Mouse (Mus musculus) embryonic facial prominence, embryonic 11.5 days (tissue): Measurements from ENCODE around the gene Bcl2l1. TPM values are rescaled to one million over a fixed set of nuclear protein-coding genes. Genes with fewer than 3 reads are reported as not detected.
A peak's percentile ranks its signal among the peaks of the same experiment; 100 is the strongest.

ENCODE experiments used
- ATAC-seq: fragments of 200-750 bp; cut with Nextera tagmentation; replicated peaks from 2 replicates; pipeline ENCODE4 v1.8.0; 2017; ENCODE audit warnings: low read depth; ENCODE audit not compliant: insufficient number of reproducible peaks, low FRiP score, low TSS enrichment
- DNase-seq: peaks from one replicate; pipeline ENCODE4 v3.0.0-alpha.2; 2015; ENCODE audit warnings: low spot score
- H3K27ac ChIP-seq: fragments of 300-500 bp; sonication (generic); replicated peaks from 2 replicates; pipeline ENCODE4 v1.5.1; 2014; ENCODE audit warnings: mild to moderate bottlenecking, low read depth, low read length, control low read depth
- H3K27me3 ChIP-seq: fragments of 300-500 bp; sonication (generic); 2 replicates; pipeline ENCODE4 v1.6.1; 2014; ENCODE audit warnings: mild to moderate bottlenecking, low read length, moderate library complexity, mixed read lengths; ENCODE audit not compliant: control insufficient read depth, insufficient read depth
- H3K36me3 ChIP-seq: fragments of 300-500 bp; sonication (generic); replicated peaks from 2 replicates; pipeline ENCODE4 v1.6.1; 2014; ENCODE audit warnings: low read depth, mild to moderate bottlenecking, low read length, moderate library complexity, mixed read lengths; ENCODE audit not compliant: control insufficient read depth, insufficient read depth
- H3K4me1 ChIP-seq: fragments of 300-500 bp; sonication (generic); 2 replicates; pipeline ENCODE4 v1.6.1; 2014; ENCODE audit warnings: low read length, mixed read lengths; ENCODE audit not compliant: control insufficient read depth, insufficient read depth
- H3K4me2 ChIP-seq: fragments of 300-500 bp; sonication (generic); 2 replicates; pipeline ENCODE4 v1.6.1; 2014; ENCODE audit warnings: low read depth, mild to moderate bottlenecking, control low read depth, low read length, moderate library complexity
- H3K4me3 ChIP-seq: fragments of 300-500 bp; sonication (generic); 2 replicates; pipeline ENCODE4 v1.5.1; 2014; ENCODE audit warnings: low read depth, low read length, control low read depth
- H3K9ac ChIP-seq: fragments of 300-500 bp; sonication (generic); replicated peaks from 2 replicates; pipeline ENCODE4 v1.6.1; 2014; ENCODE audit warnings: mild to moderate bottlenecking, control low read depth, low read length
- H3K9me3 ChIP-seq: fragments of 300-500 bp; sonication (generic); replicated peaks from 2 replicates; pipeline ENCODE4 v1.6.1; 2016; ENCODE audit warnings: mild to moderate bottlenecking, low read length, inconsistent platforms, mixed read lengths; ENCODE audit not compliant: control insufficient read depth
- WGBS: fragments of 180-500 bp; shearing (Covaris S2); extraction: QIAGEN DNeasy Blood & Tissue Kit; methylation state at CpG from one replicate; pipeline ENCODE4 v1.1.7; 2014; 5-methylcytosine and 5-hydroxymethylcytosine counted together
- polyA plus RNA-seq: library from polyadenylated mRNA; unstranded; fragments of >200 nt; fragmentation: Nextera tagmentation; extraction: Ambion mirVana; gene quantifications from 2 replicates; pipeline ENCODE4 v1.2.1, GENCODE M21; 2014

Bcl2l1 gene
- polyA plus RNA-seq, 1 experiment from 2014 or later: 100 TPM

GRCm38 (mm10) chr2:152805111-152805490 lies 26.4 kb downstream of the Bcl2l1 start:
- H3K9me3 ChIP-seq: no peaks in the 10 kb centered on the region
- WGBS: 51% methylated on average over 5 of the region's 5 CpGs
- H3K27me3 ChIP-seq: no peaks in the 10 kb centered on the region
- no peak overlapping the region for H3K9ac ChIP-seq
- no peak for DNase-seq
- no peak overlapping the region for H3K4me2 ChIP-seq
- peak overlapping the region; percentile 41 for H3K27ac ChIP-seq
- H3K36me3 ChIP-seq: no peaks in the 10 kb centered on the region
- H3K4me1 ChIP-seq: peaks cover 8% of the 10 kb centered on the region
- no peak for ATAC-seq
- H3K4me3 ChIP-seq: no peak overlapping the region

DNA sequence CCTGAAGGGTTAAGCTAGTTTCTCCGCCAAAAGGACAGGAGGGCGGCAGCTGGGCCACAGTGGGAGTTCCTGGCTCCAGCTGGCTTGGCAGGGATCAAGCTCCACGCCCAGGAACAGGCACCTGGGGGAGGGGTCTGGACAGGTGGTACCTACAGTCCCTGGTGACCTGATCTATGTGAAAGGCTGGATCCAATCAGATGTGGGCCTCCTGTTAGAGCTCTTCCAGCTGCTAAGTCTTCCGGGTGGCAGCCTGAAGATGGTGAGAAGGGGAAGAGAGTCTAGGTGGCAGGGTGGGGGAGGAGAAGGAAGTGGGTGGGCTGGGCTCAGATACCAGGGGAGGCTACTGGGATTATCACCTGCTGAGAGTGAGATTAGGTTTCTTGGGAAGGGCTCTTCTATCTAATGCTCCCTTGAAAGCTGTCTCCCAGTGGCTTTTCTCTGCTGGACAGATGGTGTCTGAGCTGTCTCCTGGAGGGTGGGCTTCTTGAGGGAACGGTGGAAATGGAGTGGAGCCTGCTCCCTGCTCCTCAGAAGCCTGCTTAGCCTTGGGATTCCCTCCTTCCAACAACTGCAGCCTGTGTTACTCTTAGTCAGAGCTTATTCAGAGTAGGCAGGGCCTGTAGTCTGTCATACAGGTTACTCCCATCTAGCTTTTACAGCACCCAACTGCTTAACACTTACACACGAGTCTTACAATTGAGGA lies 27.0 kb downstream of the Bcl2l1 start:
- Histone ChIP-seq H3K9ac (no peak overlapping the region), H3K9me3 (no peaks in the 10 kb centered on the region), H3K36me3 (no peaks in the 10 kb centered on the region), H3K4me1 (peaks cover 8% of the 10 kb centered on the region), H3K27ac (peak overlapping the region; percentile 41), H3K27me3 (no peaks in the 10 kb centered on the region), H3K4me3 (no peak overlapping the region), H3K4me2 (no peak overlapping the region)
- peak; percentile 78 for ATAC-seq
- 9% methylated on average over 6 of the region's 6 CpGs for WGBS
- DNase-seq: peak; percentile 55

DNA sequence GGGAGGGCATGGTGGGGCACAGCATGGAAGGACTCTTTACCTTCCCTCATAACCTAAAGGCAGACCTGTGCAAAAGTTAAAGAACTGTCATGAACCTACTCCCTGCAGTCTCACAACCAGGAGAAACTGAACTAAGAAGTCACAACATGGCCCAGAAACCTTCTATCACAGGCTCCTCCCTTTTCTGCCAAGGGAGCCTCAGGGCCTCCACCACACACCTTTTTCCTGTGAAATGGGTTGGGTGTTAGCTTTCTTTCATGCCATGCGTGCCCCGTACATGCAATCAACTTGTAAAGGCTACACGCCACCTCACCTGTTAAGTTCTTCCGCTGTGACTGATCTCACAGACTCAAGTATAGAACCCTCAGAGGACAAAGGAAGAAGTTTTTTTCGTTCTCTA lies 28.4 kb downstream of the Bcl2l1 start:
- Histone ChIP-seq H3K27me3 (no peaks in the 10 kb centered on the region), H3K9me3 (no peaks in the 10 kb centered on the region), H3K4me1 (peaks cover 8% of the 10 kb centered on the region), H3K4me2 (no peak overlapping the region), H3K4me3 (no peak overlapping the region), H3K27ac (no peak overlapping the region), H3K9ac (no peak overlapping the region), H3K36me3 (no peaks in the 10 kb centered on the region)
- DNase-seq (no peak), ATAC-seq (no peak)
- WGBS: 86% methylated on average over 5 of the region's 5 CpGs

DNA sequence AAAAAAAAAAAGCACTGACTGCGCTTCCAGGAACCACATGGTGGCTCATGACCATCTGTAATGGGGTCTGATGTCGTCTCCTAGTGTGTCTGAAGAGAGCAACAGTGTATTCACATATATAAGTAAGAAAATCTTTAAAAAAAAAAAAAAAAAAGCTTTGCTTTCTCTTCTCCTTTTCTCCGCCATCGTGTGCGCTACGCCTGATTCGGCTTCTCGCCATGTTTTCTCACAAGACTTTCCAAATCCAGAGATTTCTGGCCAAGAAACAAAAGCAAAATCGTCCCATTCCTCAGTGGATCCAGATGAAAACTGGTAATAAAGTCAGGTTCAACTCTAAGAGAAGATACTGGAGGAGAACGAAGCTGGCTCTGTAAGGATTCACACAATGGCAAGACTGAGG lies 29.2 kb downstream of the Bcl2l1 start:
- WGBS: 92% methylated on average over 10 of the region's 10 CpGs
- DNase-seq (no peak), ATAC-seq (no peak)
- no peak overlapping the region for H3K27ac ChIP-seq
- no peak overlapping the region for H3K4me3 ChIP-seq
- H3K9ac ChIP-seq: no peak overlapping the region
- H3K9me3 ChIP-seq: no peaks in the 10 kb centered on the region
- no peak overlapping the region for H3K4me2 ChIP-seq
- no peaks in the 10 kb centered on the region for H3K36me3 ChIP-seq
- H3K27me3 ChIP-seq: no peaks in the 10 kb centered on the region
- H3K4me1 ChIP-seq: peaks cover 8% of the 10 kb centered on the region

DNA sequence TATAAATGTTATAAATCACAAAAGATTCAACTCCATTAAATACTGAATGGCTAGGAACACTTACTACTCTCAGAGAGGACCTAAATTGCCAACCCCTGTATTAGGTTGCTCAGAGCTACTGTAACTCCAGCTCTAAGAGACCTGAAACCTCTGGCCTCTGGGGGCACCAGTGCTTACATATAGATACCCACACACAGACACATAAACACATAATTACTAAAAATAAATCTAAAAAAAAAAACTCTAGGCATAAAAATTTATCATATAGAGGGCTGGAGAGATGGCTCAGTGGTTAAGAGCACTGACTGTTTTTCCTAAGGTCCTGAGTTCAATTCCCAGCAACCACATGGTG lies 30.8 kb downstream of the Bcl2l1 start:
- DNase-seq: no peak
- no peaks in the 10 kb centered on the region for H3K9me3 ChIP-seq
- H3K4me2 ChIP-seq: no peak overlapping the region
- H3K36me3 ChIP-seq: no peaks in the 10 kb centered on the region
- no peak overlapping the region for H3K4me3 ChIP-seq
- H3K27me3 ChIP-seq: no peaks in the 10 kb centered on the region
- no peak for ATAC-seq
- no peak overlapping the region for H3K9ac ChIP-seq
- no peak overlapping the region for H3K27ac ChIP-seq
- H3K4me1 ChIP-seq: peaks cover 8% of the 10 kb centered on the region

GRCm38 (mm10) chr2:152799954-152800761 lies 31.4 kb downstream of the Bcl2l1 start:
- Histone ChIP-seq H3K36me3 (no peaks in the 10 kb centered on the region), H3K9me3 (no peaks in the 10 kb centered on the region), H3K27me3 (no peaks in the 10 kb centered on the region), H3K27ac (no peak overlapping the region), H3K9ac (no peak overlapping the region), H3K4me1 (peaks cover 8% of the 10 kb centered on the region), H3K4me3 (no peak overlapping the region), H3K4me2 (no peak overlapping the region)
- WGBS: 72% methylated on average over 7 of the region's 7 CpGs
- ATAC-seq (no peak), DNase-seq (no peak)

GRCm38 (mm10) chr2:152797589-152797988 lies 33.9 kb downstream of the Bcl2l1 start:
- H3K36me3 ChIP-seq: no peaks in the 10 kb centered on the region
- no peak for DNase-seq
- H3K9ac ChIP-seq: no peak overlapping the region
- no peak for ATAC-seq
- H3K27ac ChIP-seq: no peak overlapping the region
- no peaks in the 10 kb centered on the region for H3K4me1 ChIP-seq
- 94% methylated on average over 1 of the region's 1 CpGs for WGBS
- no peak overlapping the region for H3K4me3 ChIP-seq
- H3K4me2 ChIP-seq: no peak overlapping the region
- no peaks in the 10 kb centered on the region for H3K27me3 ChIP-seq
- H3K9me3 ChIP-seq: no peaks in the 10 kb centered on the region

- no peaks in the 10 kb centered on the region for H3K36me3 ChIP-seq
- 78% methylated on average over 9 of the region's 9 CpGs for WGBS
- H3K27me3 ChIP-seq: no peaks in the 10 kb centered on the region
- H3K9me3 ChIP-seq: no peaks in the 10 kb centered on the region
- no peak for ATAC-seq
- no peak overlapping the region for H3K4me3 ChIP-seq
- no peaks in the 10 kb centered on the region for H3K4me1 ChIP-seq
- no peak overlapping the region for H3K4me2 ChIP-seq
- no peak overlapping the region for H3K9ac ChIP-seq
- DNase-seq: no peak
- no peak overlapping the region for H3K27ac ChIP-seq
These were observed 37.2 kb downstream of the Bcl2l1 start for GRCm38 (mm10) chr2:152794281-152794827.
